Mouse (Mus musculus) neural tube, embryonic 14.5 days (tissue): ENCODE data around the gene Tspan10. TPM values are rescaled to one million over a fixed set of nuclear protein-coding genes. Genes with fewer than 3 reads are reported as not detected.
"Not testable (repeated sequence)": the region's sequence is repeated elsewhere in the genome, so short reads cannot be mapped to it uniquely, and the experiment has no call there.

Experiments
- ATAC-seq: fragments of 200-750 bp; cut with Nextera tagmentation; 2 replicates; pipeline ENCODE4 v1.8.0; 2017; ENCODE audit warnings: low read depth, mild to moderate bottlenecking, moderate TSS enrichment, moderate library complexity
- H3K27ac ChIP-seq: fragments of 300-500 bp; sonication (generic); 2 replicates; pipeline ENCODE4 v1.5.1; 2014; ENCODE audit warnings: low read depth, mild to moderate bottlenecking, control low read depth, low read length, moderate library complexity, mixed read lengths
- H3K27me3 ChIP-seq: fragments of 300-500 bp; sonication (generic); 2 replicates; pipeline ENCODE4 v1.6.1; 2014; ENCODE audit warnings: low read length; ENCODE audit not compliant: control insufficient read depth, insufficient read depth
- H3K36me3 ChIP-seq: fragments of 300-500 bp; sonication (generic); 2 replicates; pipeline ENCODE4 v1.6.1; 2014; ENCODE audit warnings: low read length, mixed read lengths; ENCODE audit not compliant: control insufficient read depth, insufficient read depth
- H3K4me1 ChIP-seq: fragments of 300-500 bp; sonication (generic); 2 replicates; pipeline ENCODE4 v1.6.1; 2014; ENCODE audit warnings: low read length; ENCODE audit not compliant: control insufficient read depth, insufficient read depth
- H3K4me2 ChIP-seq: fragments of 300-500 bp; sonication (generic); 2 replicates; pipeline ENCODE4 v1.6.1; 2014; ENCODE audit warnings: mild to moderate bottlenecking, low read depth, low read length, control low read depth
- H3K4me3 ChIP-seq: fragments of 300-500 bp; sonication (generic); 2 replicates; pipeline ENCODE4 v1.5.1; 2014; ENCODE audit warnings: low read depth, low read length, control low read depth, mixed read lengths
- H3K9ac ChIP-seq: fragments of 300-500 bp; sonication (generic); replicated peaks from 2 replicates; pipeline ENCODE4 v1.6.1; 2014; ENCODE audit warnings: low read depth, mild to moderate bottlenecking, control low read depth, low read length, mixed read lengths
- H3K9me3 ChIP-seq: fragments of 300-500 bp; sonication (generic); 2 replicates; pipeline ENCODE4 v1.6.1; 2016; ENCODE audit warnings: low read length; ENCODE audit not compliant: control insufficient read depth
- WGBS: fragments of 180-500 bp; shearing (Covaris S2); extraction: QIAGEN DNeasy Blood & Tissue Kit; methylation state at CpG from one replicate; pipeline ENCODE4 v1.1.7; 2014; 5-methylcytosine and 5-hydroxymethylcytosine counted together
- polyA plus RNA-seq: library from polyadenylated mRNA; unstranded; fragments of >200 nt; fragmentation: Nextera tagmentation; extraction: Ambion mirVana; gene quantifications from 2 replicates; pipeline ENCODE4 v1.2.1, GENCODE M21; 2014

The Tspan10 gene
- not detected in 2 replicates for polyA plus RNA-seq

- Histone ChIP-seq H3K4me2 (no peak within 1 kb of the TSS), H3K27ac (no peak within 1 kb of the TSS), H3K4me1 (no peaks in the 10 kb centered on the region), H3K9me3 (no peaks in the 10 kb centered on the region), H3K9ac (no peak within 1 kb of the TSS), H3K36me3 (no peaks in the 10 kb centered on the region), H3K4me3 (no peak within 1 kb of the TSS), H3K27me3 (no peaks in the 10 kb centered on the region)
- no peak for ATAC-seq
- WGBS, result 91% methylated on average over 3 of the region's 3 CpGs
Measured at GRCm38 (mm10) chr11:120442344-120442743, at the start of gene Tspan10. Gene Tspan10, plus strand, starts transcription at chr11:120442644.

- peaks cover 26% of the 10 kb centered on the region for H3K36me3 ChIP-seq
- no peak for ATAC-seq
Measured at GRCm38 (mm10) chr11:120395661-120396060, 46.8 kb upstream of the Tspan10 start.

GRCm38 (mm10) chr11:120397602-120398001, 44.8 kb upstream of the Tspan10 start:
- no peaks in the 10 kb centered on the region for H3K4me1 ChIP-seq
- no peak overlapping the region for H3K27ac ChIP-seq
- H3K4me3 ChIP-seq, result no peak overlapping the region
- H3K36me3 ChIP-seq, result peaks cover 34% of the 10 kb centered on the region
- H3K9me3 ChIP-seq, result no peaks in the 10 kb centered on the region
- 79% methylated on average over 2 of the region's 2 CpGs for WGBS
- H3K9ac ChIP-seq, result no peak overlapping the region
- no peak for ATAC-seq
- H3K27me3 ChIP-seq, result no peaks in the 10 kb centered on the region
- H3K4me2 ChIP-seq, result no peak overlapping the region

More at GRCm38 (mm10) chr11:120395661-120396060, 46.8 kb upstream of the Tspan10 start:
- no peaks in the 10 kb centered on the region for H3K9me3 ChIP-seq
- no peaks in the 10 kb centered on the region for H3K4me1 ChIP-seq
- H3K4me2 ChIP-seq, result no peak overlapping the region
- H3K27me3 ChIP-seq, result no peaks in the 10 kb centered on the region
- 82% methylated on average over 4 of the region's 4 CpGs for WGBS
- H3K27ac ChIP-seq, result no peak overlapping the region
- no peak overlapping the region for H3K4me3 ChIP-seq
- H3K9ac ChIP-seq, result no peak overlapping the region

GRCm38 (mm10) chr11:120399319-120399718, 43.1 kb upstream of the Tspan10 start:
- Histone ChIP-seq H3K36me3 (peaks cover 40% of the 10 kb centered on the region), H3K27me3 (no peaks in the 10 kb centered on the region), H3K4me3 (no peak overlapping the region), H3K9ac (no peak overlapping the region), H3K4me1 (no peaks in the 10 kb centered on the region), H3K4me2 (no peak overlapping the region), H3K9me3 (no peaks in the 10 kb centered on the region), H3K27ac (no peak overlapping the region)
- WGBS, result 93% methylated on average over 2 of the region's 2 CpGs
- no peak for ATAC-seq

GRCm38 (mm10) chr11:120404814-120405213, 37.6 kb upstream of the Tspan10 start:
- H3K4me2 ChIP-seq, result no peak overlapping the region
- no peak overlapping the region for H3K9ac ChIP-seq
- no peak for ATAC-seq
- H3K4me3 ChIP-seq, result no peak overlapping the region
- 100% methylated on average over 1 of the region's 1 CpGs for WGBS
- no peak overlapping the region for H3K27ac ChIP-seq
- peaks cover 73% of the 10 kb centered on the region for H3K36me3 ChIP-seq
- H3K27me3 ChIP-seq, result no peaks in the 10 kb centered on the region
- no peaks in the 10 kb centered on the region for H3K4me1 ChIP-seq
- no peaks in the 10 kb centered on the region for H3K9me3 ChIP-seq

GRCm38 (mm10) chr11:120405867-120406266, 36.6 kb upstream of the Tspan10 start:
- Histone ChIP-seq H3K9me3 (no peaks in the 10 kb centered on the region), H3K9ac (no peak overlapping the region), H3K27ac (no peak overlapping the region), H3K36me3 (peaks cover 73% of the 10 kb centered on the region), H3K4me3 (no peak overlapping the region), H3K4me1 (no peaks in the 10 kb centered on the region), H3K4me2 (no peak overlapping the region), H3K27me3 (no peaks in the 10 kb centered on the region)
- WGBS, result 94% methylated on average over 3 of the region's 3 CpGs
- no peak for ATAC-seq

- Histone ChIP-seq H3K4me1 (no peaks in the 10 kb centered on the region), H3K36me3 (peaks cover 72% of the 10 kb centered on the region), H3K9me3 (no peaks in the 10 kb centered on the region), H3K4me3 (no peak overlapping the region), H3K27me3 (no peaks in the 10 kb centered on the region), H3K4me2 (no peak overlapping the region), H3K9ac (no peak overlapping the region), H3K27ac (no peak overlapping the region)
- ATAC-seq, result no peak
- WGBS, result 87% methylated on average over 1 of the region's 1 CpGs
Measured at GRCm38 (mm10) chr11:120406445-120406844, 36.0 kb upstream of the Tspan10 start.

- not testable (repeated sequence) for H3K4me3 ChIP-seq
- WGBS, result 98% methylated on average over 7 of the region's 10 CpGs
Measured at GRCm38 (mm10) chr11:120413621-120414020, 28.8 kb upstream of the Tspan10 start.

GRCm38 (mm10) chr11:120417852-120418251, 24.6 kb upstream of the Tspan10 start:
- Histone ChIP-seq H3K27ac (no peak overlapping the region), H3K9ac (no peak overlapping the region), H3K4me1 (no peaks in the 10 kb centered on the region), H3K4me3 (no peak overlapping the region), H3K27me3 (no peaks in the 10 kb centered on the region), H3K9me3 (no peaks in the 10 kb centered on the region), H3K36me3 (peaks cover 47% of the 10 kb centered on the region), H3K4me2 (no peak overlapping the region)
- no peak for ATAC-seq
- WGBS, result 94% methylated on average over 7 of the region's 7 CpGs

More at GRCm38 (mm10) chr11:120413621-120414020, 28.8 kb upstream of the Tspan10 start:
- H3K4me2 ChIP-seq, ATAC-seq, H3K9ac ChIP-seq, H3K4me1 ChIP-seq, H3K27me3 ChIP-seq, H3K27ac ChIP-seq, H3K9me3 ChIP-seq: not testable (repeated sequence)
- H3K36me3 ChIP-seq, result peaks cover 63% of the 10 kb centered on the region
